Mouse (Mus musculus) spleen, postnatal 14 days (tissue): ENCODE results near the gene Parp3.

Experiments used
- DNase-seq, 2 experiments: peaks; one replicate each; pipeline ENCODE4 v3.0.0; 2021 to 2022; ENCODE audit warnings: low spot score in 2 of 2

The Parp3 gene

DNA sequence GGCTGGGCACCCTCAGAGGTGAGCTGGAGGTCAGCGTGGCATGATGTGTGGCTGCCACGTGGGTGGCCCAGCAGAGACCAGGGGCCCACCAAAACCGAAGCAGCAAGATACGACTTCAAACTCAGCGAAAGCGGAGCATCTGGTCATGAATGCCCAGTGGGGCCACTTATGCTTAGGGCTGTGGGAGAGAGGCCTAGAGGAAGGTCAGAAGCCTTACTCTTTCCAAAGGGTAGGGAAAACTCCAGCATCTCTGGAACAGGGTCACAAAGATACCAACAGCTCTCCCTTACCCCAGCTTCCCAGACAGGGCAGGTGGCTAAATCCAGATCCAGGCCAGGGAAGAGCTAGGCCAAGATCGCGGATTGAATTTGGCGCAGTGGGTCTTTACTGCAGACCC lies 19.6 kb downstream of the Parp3 start:
- no peak for DNase-seq

DNA sequence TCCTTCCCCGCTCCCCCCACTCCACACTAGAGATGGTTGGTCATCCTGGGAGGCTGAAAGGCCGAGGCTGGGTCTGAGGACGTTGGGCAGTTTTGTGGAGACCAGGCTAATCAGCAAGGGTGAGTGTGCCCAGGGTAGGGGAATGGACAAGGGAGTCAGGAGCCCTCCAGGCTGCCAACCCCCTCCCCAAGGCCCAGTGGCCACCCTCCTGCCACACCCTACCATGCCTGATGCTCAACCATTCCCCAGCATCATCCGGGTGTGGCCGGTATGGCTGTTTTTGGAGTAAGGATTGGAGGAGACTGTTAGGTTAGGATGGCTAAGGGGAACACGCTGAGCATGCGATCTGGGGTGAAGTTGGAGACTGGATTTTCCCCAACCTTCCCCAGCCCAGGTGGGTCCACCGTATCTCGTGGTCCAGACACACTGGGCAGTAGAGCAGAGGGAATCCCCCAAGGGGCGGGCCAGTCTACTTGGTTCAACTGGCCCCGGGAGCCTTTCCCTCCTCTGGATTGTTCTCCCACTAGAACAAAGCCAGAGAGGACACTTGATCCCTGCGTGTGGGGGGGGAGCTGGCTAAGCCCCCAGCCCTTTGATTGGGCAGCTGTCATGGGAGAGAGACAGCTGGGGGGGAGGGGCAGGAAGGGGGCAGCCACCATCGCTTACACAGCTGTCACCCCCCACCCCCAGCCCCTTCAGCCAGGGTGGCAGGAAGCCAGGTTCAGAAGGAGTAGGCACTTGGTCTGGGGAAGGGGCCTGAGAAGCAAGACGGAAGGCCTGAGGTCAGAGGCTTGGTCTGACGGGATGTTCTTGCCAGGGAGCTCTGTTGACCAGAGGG lies 20.2 kb downstream of the Parp3 start:
- no peak for DNase-seq

DNA sequence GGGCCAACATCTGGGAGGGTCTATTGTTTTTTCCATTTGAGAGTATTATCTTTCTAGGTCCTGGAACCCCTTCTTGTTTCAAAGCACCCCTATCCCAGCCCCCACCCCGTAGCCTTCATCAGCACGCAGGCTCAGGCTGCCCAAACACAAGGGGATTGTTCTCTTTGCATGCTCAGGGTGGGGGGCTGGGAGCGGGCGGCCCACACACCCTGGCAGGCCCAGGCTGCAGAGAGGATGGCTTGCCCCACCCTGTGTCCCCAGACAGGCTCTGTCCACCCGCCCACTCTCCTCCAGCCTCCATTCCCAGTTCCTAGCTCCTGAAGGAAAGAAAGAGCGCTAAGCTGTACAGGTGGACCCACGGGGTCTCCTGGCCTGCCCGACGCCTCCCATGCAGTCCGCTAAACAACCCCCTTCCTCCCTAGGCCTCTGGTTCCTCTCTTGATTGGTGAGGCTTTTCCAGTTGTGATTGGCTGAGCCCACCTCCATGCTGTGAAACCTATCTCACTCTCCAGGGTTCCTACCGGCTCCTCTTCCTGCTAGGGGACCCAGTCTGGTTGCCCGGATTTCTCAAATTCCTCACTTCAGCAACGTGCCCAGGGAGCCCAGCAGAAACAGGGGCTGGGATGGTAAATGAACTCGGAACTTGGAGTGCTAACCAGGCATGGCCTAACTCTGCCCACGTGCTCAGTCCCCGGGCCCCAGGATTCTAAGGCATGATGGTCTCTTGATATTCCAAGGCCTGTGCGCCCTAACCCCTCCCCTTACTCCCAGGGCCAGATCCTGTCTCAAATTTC lies 21.7 kb downstream of the Parp3 start:
- no peak for DNase-seq

DNA sequence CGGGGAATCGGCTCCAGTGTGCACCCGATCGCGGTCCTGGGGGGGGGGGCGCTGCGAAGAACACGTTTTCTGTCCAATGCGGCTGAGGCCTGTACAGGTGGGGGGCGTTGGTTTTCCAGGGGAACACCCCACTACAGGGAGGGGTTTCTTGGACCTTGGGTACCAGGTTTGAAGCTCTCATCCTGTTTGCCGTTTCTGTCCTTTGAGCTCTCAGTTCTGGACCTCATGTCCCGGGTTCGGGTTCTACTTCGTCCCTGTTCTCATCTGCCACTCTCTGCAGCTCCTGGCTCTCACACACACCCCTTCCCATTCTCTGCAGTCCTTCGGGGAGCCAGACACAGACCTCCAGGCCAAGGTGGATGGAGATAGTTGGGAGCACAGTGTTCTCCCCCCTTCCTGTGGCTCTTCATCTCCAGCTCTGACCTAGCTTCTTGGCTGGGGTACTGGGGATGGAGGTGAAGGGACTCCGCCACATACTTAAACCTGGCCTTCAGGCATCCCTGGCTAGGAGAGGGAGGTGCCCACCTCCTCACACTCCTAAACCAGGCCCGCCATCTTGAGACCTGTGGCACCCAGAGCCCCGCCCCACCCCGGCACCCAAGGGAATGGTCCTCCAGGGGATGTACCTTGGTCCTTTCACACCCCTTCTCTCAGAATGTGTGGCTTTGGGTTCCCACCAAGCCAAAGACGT lies 22.5 kb downstream of the Parp3 start:
- no peak for DNase-seq

DNA sequence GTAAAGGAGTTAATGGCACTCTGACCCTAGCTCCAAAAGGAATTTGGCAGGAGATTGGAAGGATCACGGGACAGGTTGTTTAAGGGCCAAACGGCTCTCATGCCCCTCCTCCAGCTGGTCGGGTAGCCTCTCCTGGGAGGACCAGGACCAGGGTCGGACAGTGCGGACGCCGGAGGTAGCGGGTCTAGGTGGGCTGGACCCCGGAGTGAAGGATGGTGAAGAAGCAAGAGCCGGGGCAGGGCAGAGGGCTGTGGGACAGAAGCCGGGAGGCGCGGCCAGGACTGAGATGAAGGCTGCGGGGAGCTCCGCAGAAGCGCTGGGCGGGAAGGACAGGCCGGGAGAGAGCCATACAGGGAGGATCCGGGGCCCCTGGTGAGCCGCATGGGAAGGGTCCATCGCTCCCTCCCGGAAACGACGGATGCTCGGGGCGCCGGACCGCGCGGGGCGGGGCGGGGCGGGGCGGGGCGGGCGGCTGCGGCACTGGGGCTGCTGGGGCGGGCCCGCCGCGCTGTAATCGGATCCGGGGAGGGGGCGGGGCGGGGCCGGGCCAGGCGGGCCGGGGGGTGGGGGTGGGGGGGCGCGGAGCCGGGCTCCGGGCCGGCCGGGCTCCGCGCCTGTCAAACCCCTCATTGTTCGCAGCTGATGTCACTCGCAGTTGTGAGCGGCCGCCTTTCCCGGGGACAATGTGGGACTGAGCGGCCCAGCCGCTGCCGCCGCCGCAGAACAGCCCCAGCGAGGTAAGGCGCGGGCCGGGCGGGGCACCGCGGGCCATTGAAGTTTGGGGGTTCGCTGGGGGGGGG lies 23.3 kb downstream of the Parp3 start, which contains the start of gene Pcbp4:
Pcbp4 (plus strand) TSS at position 21 of the 800 bp plus-strand sequence.
- DNase-seq: no peak

DNA sequence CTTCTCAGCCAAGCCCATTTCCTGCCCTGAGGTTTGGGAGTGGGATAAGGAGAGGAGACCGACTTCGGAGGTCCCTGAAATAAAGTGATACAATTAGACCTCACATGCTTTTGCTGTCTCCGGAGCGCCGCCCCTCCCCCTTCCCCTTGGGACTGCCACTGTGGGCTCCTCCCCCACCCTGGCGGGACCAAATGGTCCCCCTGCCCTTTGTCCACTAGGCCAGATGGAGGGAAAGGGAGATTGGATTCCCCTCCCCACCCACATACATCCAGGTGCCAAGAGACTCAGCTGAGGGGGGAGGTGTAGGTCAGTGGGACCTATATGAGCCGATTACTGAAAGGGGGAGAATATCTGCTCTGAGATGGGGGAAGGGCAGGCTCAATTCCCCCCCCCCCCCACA lies 23.9 kb downstream of the Parp3 start:
- no peak for DNase-seq

DNA sequence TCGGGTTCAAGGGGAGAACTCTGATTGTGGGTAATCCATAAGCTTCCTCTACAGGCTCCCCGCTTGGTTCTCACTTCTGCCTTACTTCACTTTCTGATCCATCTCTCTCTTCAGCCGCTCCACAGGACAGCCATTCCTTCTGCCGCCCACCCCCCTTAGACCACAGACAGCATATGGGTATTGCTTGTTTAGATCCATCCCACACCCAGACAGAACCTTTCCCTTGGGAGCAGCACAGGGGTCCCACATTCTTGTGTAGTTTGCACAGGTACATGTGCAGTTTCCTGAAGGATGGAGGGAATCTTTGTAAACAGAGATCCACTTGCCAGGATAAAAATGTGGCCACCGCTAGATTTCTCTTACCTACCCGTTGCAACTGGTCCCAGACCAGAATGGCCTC lies 24.4 kb downstream of the Parp3 start:
- DNase-seq: no peak

DNA sequence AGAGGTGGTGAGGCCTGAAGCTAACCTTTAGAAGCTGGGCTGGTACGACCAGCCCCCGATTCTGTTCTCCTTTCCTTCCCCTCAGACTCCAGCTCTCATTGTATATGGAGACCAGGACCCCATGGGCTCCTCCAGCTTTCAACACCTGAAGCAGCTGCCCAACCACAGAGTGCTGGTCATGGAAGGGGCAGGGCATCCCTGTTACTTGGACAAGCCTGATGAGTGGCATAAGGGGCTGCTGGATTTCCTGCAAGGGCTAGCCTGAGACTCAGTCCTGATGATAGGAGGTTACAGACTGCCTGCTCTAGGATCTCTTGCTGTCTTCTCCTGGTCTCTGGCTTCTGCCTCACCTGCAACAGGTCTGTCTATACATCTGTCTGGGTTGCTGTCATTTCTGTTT lies 24.9 kb downstream of the Parp3 start:
- no peak for DNase-seq

DNA sequence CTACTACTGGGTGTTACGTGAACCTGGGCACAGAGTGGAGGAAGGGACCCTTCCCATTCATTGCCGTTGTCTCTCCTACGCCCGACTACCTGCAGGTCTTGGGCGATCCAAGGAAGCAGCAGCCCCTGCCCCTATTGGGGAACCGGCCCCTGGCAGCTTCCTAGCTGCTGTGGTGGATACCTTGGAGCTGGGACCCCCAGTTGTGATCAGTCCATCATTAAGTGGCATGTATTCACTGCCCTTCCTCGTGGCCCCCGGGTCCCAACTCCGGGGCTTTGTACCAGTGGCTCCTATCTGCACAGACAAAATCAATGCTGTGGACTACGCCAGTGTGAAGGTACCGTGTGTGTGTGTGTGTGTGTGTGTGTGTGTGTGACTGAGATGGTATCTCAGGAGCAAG lies 25.5 kb downstream of the Parp3 start:
- no peak for DNase-seq

DNA sequence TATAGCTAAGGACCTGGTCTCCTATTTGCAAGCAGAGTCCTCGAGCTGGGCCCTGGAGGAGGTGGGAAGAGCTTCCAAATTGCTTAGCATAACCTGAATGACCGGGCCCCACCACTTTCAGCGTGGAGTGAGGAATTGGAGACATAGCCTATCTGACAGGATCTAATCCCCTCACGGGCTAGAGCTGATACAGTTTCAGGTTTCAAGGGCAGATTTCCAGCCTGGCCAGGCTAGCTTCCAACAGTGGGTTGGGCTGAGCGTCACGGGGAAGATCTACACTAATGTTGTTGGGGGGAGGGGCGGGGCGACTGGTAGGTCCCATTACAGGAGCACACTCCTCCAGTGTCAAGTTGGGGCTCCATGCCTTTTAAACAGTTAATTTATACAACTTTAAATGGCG lies 26.1 kb downstream of the Parp3 start:
- DNase-seq: no peak

DNA sequence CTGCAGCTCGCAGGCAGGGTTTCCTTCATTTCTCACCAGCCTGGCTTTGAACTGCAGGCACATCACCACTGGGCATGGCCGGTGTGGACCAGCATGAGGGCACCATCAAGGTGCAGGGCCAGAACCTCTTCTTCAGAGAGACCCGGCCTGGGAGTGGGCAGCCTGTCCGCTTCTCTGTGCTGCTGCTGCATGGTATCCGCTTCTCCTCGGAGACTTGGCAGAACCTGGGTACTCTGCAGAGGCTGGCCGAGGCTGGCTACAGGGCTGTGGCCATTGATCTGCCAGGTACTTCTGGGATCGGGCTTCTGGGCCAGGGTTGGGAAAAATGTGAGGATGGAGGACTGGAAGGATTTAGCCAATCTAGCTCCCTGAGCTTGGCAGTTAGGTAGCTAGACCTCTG lies 26.8 kb downstream of the Parp3 start:
- no peak for DNase-seq

DNA sequence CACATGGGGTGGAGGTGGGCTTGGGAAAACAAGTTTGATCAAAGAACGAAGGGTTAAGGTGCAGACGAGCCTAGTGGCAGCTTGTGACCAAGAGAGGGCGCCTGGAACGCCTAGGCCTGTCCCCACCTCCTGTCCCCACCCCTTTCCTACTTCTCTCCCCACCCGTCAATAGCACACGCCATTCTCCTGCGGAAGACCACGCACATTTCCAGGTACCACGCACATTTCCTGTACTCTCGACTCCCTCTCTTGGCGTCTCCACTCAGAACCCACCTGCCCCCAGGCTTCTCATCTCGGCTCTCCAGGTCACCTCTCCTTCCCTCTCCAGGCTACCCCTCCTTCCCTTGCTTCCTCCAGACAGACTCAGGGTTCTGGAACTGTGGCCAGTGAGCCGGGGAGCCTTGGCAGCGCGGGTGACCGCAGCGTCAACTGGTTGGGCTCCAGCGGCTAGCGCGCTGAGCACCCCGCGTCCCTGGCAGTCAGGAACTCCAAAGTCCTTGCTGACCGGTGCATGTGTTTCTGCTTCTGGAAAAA lies 28.2 kb downstream of the Parp3 start:
- DNase-seq: peak in 1 of 2 experiments; percentile 44

DNA sequence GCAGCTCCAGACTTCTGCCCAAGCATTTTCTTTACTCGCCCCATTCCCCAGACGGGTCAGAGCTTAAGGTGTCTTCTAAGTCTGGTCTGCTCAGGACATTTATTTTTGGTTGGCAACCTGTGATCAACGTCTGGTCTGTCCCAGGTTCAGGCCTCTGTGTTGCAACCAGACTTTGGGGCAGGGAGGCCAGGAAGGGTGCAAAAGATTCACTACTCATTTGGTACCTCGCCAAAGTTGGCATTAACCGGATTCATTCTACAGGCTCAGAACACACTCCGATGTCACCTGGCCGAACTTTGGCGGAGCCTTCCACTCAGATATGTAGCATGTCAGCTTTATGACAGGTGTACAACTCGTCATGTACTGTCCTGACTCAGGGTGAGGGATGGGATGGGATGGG lies 28.8 kb downstream of the Parp3 start:
- DNase-seq: no peak

DNA sequence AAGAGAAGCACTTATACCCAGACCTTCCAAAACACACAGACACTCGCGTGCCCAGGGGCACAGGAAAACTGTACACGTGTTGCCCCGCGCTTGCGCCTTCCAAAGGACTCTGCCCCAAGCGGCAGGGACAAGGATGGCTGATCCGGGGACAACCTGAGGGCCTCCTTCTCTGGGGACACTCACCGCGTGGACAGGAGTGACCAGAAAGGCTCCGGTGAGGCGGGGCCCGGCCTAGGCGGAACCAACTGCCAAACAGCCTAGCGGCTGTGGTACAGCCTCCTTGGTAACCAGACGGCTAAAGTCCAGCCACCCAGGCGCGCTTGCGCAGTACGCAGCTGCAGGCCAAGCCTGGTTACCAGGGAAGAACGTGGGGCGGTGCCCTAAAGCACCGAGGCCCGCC lies 29.4 kb downstream of the Parp3 start, which contains the start of the genes Abhd14b and Abhd14a:
Abhd14b (plus strand) TSS at position 112 of the 400 bp plus-strand sequence.
Abhd14a (minus strand) TSS at position 331 of the 400 bp plus-strand sequence.
- DNase-seq: peak; percentile 65 to 68

DNA sequence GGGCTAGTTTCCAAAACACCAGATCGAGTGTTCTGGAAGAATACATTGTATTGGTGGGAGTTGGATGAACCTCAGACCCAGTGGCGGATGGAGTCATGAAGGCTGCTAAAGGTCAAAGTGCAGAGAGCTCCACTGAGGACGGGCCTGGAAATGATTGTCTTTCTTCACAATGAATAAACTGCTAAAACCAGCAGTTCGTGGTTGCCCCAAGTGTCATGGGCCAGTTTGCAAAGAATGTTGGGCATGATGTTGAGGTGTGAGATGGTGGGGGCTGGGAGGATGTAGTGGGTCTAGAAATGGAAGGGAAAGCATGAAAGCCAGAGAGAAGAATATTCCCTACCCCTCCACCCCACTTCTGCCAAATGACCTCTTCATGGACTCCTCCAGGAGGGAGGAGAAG lies 31.9 kb downstream of the Parp3 start:
- DNase-seq: no peak

DNA sequence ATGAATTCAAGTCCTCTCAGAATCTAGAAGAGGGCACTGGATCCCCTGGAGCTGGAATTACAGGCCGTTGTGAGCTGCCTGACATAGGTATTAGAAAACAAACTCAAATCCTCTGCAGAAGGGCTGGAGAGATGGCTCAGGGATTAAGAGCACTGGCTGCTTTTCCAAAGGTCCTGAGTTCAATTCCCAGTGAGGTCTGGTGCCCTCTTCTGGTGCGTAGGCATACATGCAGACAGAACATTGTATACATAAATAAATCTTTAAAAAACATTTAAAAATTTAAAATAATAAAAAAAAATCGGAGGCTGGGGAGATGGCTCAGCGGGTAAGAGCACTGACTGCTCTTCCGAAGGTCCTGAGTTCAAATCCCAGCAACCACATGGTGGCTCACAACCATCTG lies 34.1 kb downstream of the Parp3 start:
- no peak for DNase-seq

DNA sequence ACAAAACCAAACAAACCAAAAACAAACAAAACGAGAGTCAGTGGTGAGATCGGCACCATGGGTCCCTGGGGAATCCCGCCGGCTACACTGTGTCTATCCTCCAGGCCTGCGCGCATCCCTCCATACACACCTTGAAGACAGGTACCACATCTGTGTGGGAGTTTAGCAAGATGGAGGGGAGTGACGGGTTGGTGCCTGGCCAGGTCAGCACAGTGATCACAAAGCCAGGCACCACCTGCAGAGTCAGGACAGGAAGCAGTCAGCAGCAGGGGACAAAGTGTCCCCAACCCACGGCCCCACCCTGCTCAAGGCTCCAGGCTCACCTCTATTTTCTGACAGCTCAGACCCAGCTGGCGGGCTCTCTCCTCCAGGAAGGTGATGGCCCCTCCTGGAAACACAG lies 40.2 kb downstream of the Parp3 start:
- no peak for DNase-seq

DNA sequence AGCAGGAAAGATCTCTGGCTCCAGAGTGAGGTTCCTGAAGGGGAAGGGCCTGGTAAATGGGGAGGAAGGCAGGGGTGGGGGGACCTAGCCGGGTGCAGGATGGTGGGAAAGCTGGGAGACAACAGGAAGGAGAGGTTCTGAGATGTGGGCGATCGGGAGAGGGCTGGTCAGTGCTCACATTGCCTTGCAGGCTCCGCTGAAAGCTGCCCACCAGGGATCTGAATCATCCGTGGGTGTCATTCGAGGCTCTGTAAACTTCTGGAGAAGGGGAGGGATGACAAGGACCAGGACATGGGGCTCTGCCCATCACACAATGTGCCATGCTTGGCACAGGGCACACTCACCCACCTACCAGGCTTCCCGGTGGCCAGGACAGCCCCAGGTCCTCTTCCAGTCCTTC lies 43.4 kb downstream of the Parp3 start:
- DNase-seq: no peak

DNA sequence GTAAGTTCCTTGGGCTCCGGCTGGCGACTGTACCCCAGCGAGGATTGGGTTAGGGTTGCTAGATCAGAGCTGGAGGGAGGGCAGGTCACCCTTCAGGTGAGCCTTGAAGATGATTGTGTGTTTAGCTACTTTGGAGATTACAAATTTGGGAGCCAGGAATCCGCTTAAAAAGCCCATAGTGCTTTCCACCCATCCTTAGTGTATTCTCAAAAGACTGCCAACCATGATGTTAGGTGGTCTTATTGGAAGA lies 46.8 kb downstream of the Parp3 start:
- no peak for DNase-seq

DNA sequence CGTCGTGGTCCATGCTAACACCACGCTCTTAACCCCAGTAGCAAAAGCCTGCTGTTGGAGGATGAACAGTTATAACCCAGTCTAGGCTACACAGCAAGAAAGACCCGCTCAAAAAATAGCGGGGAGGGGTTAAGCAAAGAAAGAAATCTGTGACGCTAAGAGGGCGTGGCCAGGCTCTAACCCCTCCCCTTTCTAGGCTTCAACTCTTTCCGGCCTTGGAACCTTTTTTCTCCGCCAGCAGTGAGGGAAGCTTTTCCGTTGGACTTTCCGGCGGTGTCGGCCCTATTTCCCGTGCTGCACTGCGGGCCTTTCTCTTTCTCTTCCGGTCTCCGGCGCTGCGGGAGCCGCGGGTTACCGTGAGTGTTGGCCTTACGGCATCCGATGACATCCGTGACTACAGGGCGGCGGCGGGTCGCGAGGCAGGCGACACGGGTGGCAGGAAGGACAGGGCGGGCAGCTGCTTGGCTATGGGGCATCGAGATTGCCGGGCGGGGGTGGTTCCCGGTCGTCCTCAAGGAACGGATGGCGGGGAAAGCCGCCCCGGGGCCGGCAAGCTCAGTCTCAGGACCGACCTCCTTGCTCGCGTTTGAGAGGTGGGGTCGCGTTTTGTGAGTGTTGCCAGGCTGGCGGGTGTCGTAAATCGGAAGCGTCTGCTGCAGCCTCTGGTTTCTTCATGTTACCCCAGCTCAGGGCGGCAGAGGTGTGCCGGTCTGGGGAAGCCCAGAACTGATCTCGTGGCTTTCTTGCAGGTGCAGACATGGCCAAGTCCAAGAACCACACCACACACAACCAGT lies 47.3 kb downstream of the Parp3 start, which contains the start of gene Rpl29:
Rpl29 (plus strand) TSS at position 234 of the 794 bp plus-strand sequence.
- DNase-seq: peak; percentile 84 to 91
